Mouse (Mus musculus) liver, embryonic 14.5 days (tissue): Measurements from ENCODE around the gene Dock9. TPM values are rescaled to one million over a fixed set of nuclear protein-coding genes. Genes with fewer than 3 reads are reported as not detected.
A peak's percentile ranks its signal among the peaks of the same experiment; 100 is the strongest.

ENCODE experiments used
- ATAC-seq: fragments of 200-750 bp; cut with Nextera tagmentation; 2 replicates; pipeline ENCODE4 v1.8.0; 2017; ENCODE audit warnings: moderate number of reproducible peaks, mild to moderate bottlenecking, moderate library complexity; ENCODE audit not compliant: insufficient read depth
- DNase-seq, 3 experiments: peaks; one replicate each; pipeline ENCODE4 v3.0.0-alpha.2; 2012 to 2013; ENCODE audit warnings: low read depth in 3 of 3, low spot score in 3 of 3
- H3K27ac ChIP-seq: fragments of 300-500 bp; sonication (generic); 2 replicates; pipeline ENCODE4 v1.5.1; 2014; ENCODE audit warnings: moderate library complexity, mild to moderate bottlenecking, control low read depth, inconsistent platforms
- H3K27me3 ChIP-seq: fragments of 300-500 bp; sonication (generic); 2 replicates; pipeline ENCODE4 v1.6.1; 2014; ENCODE audit warnings: mild to moderate bottlenecking, low read length, moderate library complexity; ENCODE audit not compliant: control insufficient read depth, insufficient read depth
- H3K36me3 ChIP-seq: fragments of 300-500 bp; sonication (generic); replicated peaks from 2 replicates; pipeline ENCODE4 v1.6.1; 2014; ENCODE audit warnings: low read depth; ENCODE audit not compliant: control insufficient read depth, insufficient read depth
- H3K4me1 ChIP-seq, 2 experiments: fragments of 200-500 bp in 1 of 2; fragments of 300-500 bp in 1 of 2; sonication (generic) in 1 of 2; replicated peaks; 2 replicates each; pipeline ENCODE4 v1.6.1; 2012 to 2014; ENCODE audit warnings: antibody characterized with exemption in 1 of 2, inconsistent platforms in 1 of 2, low read length in 1 of 2; ENCODE audit not compliant: control insufficient read depth in 2 of 2, insufficient read depth in 2 of 2
- H3K4me2 ChIP-seq: fragments of 300-500 bp; sonication (generic); 2 replicates; pipeline ENCODE4 v1.6.1; 2014; ENCODE audit warnings: low read depth, mild to moderate bottlenecking, control low read depth, moderate library complexity
- H3K4me3 ChIP-seq, 2 experiments: fragments of 200-500 bp in 1 of 2; fragments of 300-500 bp in 1 of 2; sonication (generic) in 1 of 2; 2 replicates each; pipeline ENCODE4 v1.5.1; 2012 to 2014; ENCODE audit warnings: low read depth in 2 of 2, low read length in 2 of 2, mild to moderate bottlenecking in 2 of 2, control low read depth in 1 of 2, inconsistent platforms in 1 of 2, moderate library complexity in 1 of 2; ENCODE audit not compliant: insufficient read depth in 1 of 2
- H3K9ac ChIP-seq: fragments of 300-500 bp; sonication (generic); replicated peaks from 2 replicates; pipeline ENCODE4 v1.6.1; 2014; ENCODE audit warnings: mild to moderate bottlenecking, control low read depth, moderate library complexity
- H3K9me3 ChIP-seq: fragments of 300-500 bp; sonication (generic); 2 replicates; pipeline ENCODE4 v1.6.1; 2016; ENCODE audit warnings: low read length, mixed read lengths; ENCODE audit not compliant: control insufficient read depth
- CTCF ChIP-seq: IDR thresholded peaks from 2 replicates; pipeline ENCODE4 v1.5.1; 2016; ENCODE audit warnings: antibody characterized with exemption, low read depth, control low read depth
- EP300 ChIP-seq: IDR thresholded peaks from 2 replicates; pipeline ENCODE4 v1.6.1; 2016; ENCODE audit warnings: antibody characterized with exemption, low read depth
- WGBS: fragments of 180-500 bp; shearing (Covaris S2); extraction: QIAGEN DNeasy Blood & Tissue Kit; methylation state at CpG from one replicate; pipeline ENCODE4 v1.1.7; 2014; ENCODE audit not compliant: insufficient replicate concordance; 5-methylcytosine and 5-hydroxymethylcytosine counted together
- polyA plus RNA-seq, 2 experiments: library from polyadenylated mRNA; depleted of rRNA in 1 of 2; stranded (reverse) in 1 of 2; unstranded in 1 of 2; fragments of >200 nt; fragmentation: Nextera tagmentation in 1 of 2; extraction: Ambion mirVana in 1 of 2; gene quantifications; 2 replicates each; pipeline versions ENCODE4 v1.2.1 to v1.2.3; 2012 to 2014

Dock9 gene
- polyA plus RNA-seq, 2 experiments, result 1.2 to 1.8 TPM

- ATAC-seq (no peak), DNase-seq (no peak)
- WGBS, result 69% methylated on average over 9 of the region's 9 CpGs
- Histone ChIP-seq H3K4me1 (peaks cover 0 to 4% of the 10 kb centered on the region in 2 experiments; a peak in 1 of 4 replicates), H3K9ac (no peak overlapping the region), H3K4me3 (no peak overlapping the region), H3K27me3 (no peaks in the 10 kb centered on the region), H3K27ac (no peak overlapping the region), H3K36me3 (no peaks in the 10 kb centered on the region), H3K4me2 (no peak overlapping the region), H3K9me3 (no peaks in the 10 kb centered on the region)
- TF ChIP-seq CTCF, result no peak
- no peak for TF ChIP-seq EP300
These were observed 205.3 kb downstream of the Dock9 start for GRCm38 (mm10) chr14:121592356-121592755.

DNA sequence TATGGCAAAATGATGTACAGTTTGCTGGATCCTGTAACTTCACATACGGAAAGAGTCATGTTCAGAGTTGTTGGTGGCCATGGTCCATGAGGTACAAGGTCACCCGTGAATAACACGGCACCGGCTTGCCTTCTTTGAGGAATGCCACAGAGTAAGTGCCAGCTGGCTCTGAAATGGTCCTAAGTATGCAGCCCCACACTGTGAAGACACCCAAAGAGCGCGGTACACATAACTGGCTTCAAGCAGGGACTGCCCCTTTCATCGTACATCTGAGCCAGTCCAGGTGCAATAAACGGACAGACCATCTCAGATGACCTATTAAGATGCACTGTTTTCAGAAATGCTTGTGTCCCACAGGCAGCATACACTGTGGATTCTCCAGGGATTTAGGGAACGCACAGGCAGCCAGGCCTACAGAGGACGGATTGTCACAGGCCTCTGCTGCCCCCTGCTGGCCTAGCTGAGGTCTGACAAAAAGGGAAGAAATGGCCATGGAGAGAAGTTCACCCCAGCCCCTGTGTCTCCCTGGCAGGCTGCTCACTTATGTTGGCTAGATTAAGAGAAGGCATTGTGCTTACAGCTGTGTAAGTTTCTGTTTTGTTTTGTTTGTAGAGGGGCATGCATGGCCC, 208.4 kb downstream of the Dock9 start:
- WGBS, result 56% methylated on average over 10 of the region's 10 CpGs
- Histone ChIP-seq H3K4me1 (peaks cover 0 to 4% of the 10 kb centered on the region in 2 experiments; a peak in 1 of 4 replicates), H3K4me3 (no peak overlapping the region), H3K36me3 (no peaks in the 10 kb centered on the region), H3K27ac (no peak overlapping the region), H3K27me3 (no peaks in the 10 kb centered on the region), H3K9me3 (no peaks in the 10 kb centered on the region), H3K4me2 (no peak overlapping the region), H3K9ac (no peak overlapping the region)
- TF ChIP-seq EP300 (no peak), CTCF (peak; percentile 95)
- ATAC-seq (no peak), DNase-seq (peak; percentile 13 to 24 (median 14))

- peaks cover 0 to 4% of the 10 kb centered on the region in 2 experiments; a peak in 1 of 4 replicates for H3K4me1 ChIP-seq
- no peak overlapping the region for H3K27ac ChIP-seq
- H3K9ac ChIP-seq, result no peak overlapping the region
- no peaks in the 10 kb centered on the region for H3K27me3 ChIP-seq
- H3K4me3 ChIP-seq, result no peak overlapping the region
- TF ChIP-seq CTCF (peak; percentile 67), EP300 (no peak)
- H3K36me3 ChIP-seq, result no peaks in the 10 kb centered on the region
- WGBS, result 57% methylated on average over 4 of the region's 4 CpGs
- no peak for ATAC-seq
- peak in 2 of 3 experiments; percentile 16 to 17 for DNase-seq
- no peaks in the 10 kb centered on the region for H3K9me3 ChIP-seq
- no peak overlapping the region for H3K4me2 ChIP-seq
These were observed 209.2 kb downstream of the Dock9 start for GRCm38 (mm10) chr14:121588451-121588850.

- Histone ChIP-seq H3K9me3 (no peaks in the 10 kb centered on the region), H3K4me3 (no peak overlapping the region), H3K4me2 (no peak overlapping the region), H3K9ac (no peak overlapping the region), H3K27me3 (no peaks in the 10 kb centered on the region), H3K27ac (no peak overlapping the region), H3K4me1 (no peaks in the 10 kb centered on the region), H3K36me3 (no peaks in the 10 kb centered on the region)
- 52% methylated on average over 21 of the region's 21 CpGs for WGBS
- DNase-seq (no peak), ATAC-seq (no peak)
- TF ChIP-seq CTCF (no peak), EP300 (no peak)
These were observed 211.5 kb downstream of the Dock9 start for GRCm38 (mm10) chr14:121585906-121586765.

- no peak for ATAC-seq
- H3K27ac ChIP-seq, result no peak overlapping the region
These were observed 218.6 kb downstream of the Dock9 start for GRCm38 (mm10) chr14:121579055-121579454.

More at GRCm38 (mm10) chr14:121579055-121579454, 218.6 kb downstream of the Dock9 start:
- H3K4me2 ChIP-seq, result no peak overlapping the region
- no peaks in the 10 kb centered on the region for H3K27me3 ChIP-seq
- 32% methylated on average over 3 of the region's 3 CpGs for WGBS
- peak in 1 of 3 experiments; percentile 7 for DNase-seq
- no peak for TF ChIP-seq EP300
- peak; percentile 72 for TF ChIP-seq CTCF
- no peak overlapping the region for H3K4me3 ChIP-seq
- no peak overlapping the region for H3K9ac ChIP-seq
- no peaks in the 10 kb centered on the region for H3K4me1 ChIP-seq
- no peaks in the 10 kb centered on the region for H3K9me3 ChIP-seq
- H3K36me3 ChIP-seq, result no peaks in the 10 kb centered on the region
